Mouse (Mus musculus) gastrocnemius, postnatal 4 days (tissue): ENCODE results near the gene Slc27a4. TPM values are rescaled to one million over a fixed set of nuclear protein-coding genes. Genes with fewer than 3 reads are reported as not detected.

Experiments
- DNase-seq, 2 experiments: peaks; one replicate each; pipeline ENCODE4 v3.0.0; 2021 to 2022; ENCODE audit warnings: low spot score in 2 of 2, mixed read lengths in 2 of 2
- total RNA-seq, 2 experiments: library from RNA; stranded (reverse); gene quantifications; 2 replicates each; pipeline ENCODE4 v1.2.3; 2021

Gene Slc27a4
- total RNA-seq, 2 experiments from 2014 or later, result 16.2 to 16.3 TPM

- DNase-seq, result no peak
Observed at GRCm38 (mm10) chr2:29819363-29819762, 16.9 kb downstream of the Slc27a4 start.

DNA sequence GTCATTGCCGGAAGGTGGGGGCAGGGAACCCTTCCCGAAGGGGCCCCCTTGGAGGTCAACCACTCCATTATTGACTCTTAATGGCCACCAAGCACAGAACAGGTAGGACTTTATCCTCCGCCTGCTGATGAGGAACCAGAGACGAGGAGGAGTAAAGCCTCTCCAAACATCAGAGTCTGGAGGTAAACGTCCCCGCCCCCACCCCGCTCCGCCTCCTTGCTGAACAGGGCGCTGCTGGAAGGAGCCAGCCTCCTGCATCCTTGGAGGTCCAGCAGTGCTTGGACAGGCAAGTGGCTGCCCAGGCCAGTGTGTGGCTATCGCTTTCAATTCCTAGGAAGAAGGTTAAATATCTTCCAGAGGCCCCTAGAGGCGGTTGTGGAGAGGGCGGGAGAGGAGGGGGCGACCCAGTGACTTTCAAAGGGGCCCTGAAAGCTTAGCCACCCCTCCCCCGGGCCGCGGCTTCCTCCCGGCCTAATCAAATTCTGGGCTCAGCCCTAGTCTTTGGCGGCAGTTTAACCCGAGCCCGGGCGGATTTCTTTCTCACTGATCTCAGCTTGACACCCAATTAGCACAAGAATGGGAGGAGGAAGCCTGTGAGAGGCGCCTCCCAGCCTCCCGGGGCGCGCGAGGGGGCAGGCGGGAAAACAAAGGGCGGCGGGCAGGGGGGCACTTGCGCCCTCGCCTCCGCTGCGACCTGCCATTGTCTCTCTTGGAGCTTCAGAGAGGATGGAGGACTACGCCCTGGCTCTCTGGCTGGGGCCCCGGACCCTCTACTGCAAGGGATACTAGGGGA lies 17.8 kb downstream of the Slc27a4 start, which contains the start of gene Urm1:
TSS of gene Urm1 (plus strand) at position 51 of the 793 bp plus-strand sequence.
- peak; percentile 47 to 67 for DNase-seq

DNA sequence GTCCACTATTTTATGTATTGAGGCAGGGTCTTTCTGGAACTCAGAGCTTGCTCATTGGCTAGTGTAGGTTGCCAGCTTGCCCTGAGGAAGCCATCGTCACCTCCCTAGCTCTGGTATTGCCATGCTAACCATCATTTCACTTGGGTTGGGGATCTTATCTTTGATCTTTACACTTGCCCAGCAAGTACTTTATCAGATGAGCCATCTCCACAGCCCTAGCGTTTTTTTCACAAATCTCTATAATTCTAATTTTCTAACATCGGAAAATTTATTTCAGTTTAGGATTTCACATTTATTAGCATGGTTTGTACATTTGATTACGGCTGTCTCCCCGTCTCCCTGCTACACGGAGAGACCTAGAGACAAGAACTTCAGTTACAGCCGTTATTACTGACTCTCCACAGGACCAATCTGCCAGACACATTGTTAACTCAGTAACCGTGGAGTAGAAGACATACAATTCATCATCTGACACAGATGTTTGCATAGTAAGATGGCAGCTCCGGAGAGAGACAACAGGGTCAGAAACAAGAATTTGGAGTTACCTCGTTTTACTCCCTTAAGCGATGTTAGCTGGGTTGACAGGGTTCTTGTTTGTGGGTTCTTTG lies 24.0 kb downstream of the Slc27a4 start:
- DNase-seq, result no peak

- DNase-seq, result peak; percentile 82 to 94
Observed at GRCm38 (mm10) chr2:29826926-29827708, 24.7 kb downstream of the Slc27a4 start.

- DNase-seq, result no peak
Observed at GRCm38 (mm10) chr2:29827709-29828024, 25.2 kb downstream of the Slc27a4 start.

DNA sequence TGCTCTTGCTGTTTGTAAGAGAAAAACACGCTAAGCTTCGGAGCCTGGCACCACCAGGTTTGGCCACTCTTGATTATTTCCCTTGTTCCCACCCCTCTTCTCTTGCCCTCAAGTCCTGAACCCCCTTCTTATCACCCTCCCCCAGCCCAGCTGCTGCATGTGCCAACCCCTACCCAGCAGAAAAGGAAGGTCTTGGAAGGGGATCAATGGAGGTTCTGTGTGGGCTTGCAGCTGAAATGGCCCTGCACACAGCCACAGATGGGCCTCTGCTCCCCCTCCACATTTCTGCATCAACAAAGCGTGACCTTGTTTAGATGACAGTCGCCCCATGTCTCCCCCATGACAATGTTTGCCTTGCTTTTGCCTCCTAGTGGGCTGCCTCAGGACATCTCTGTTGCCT lies 28.7 kb downstream of the Slc27a4 start:
- DNase-seq, result no peak

GRCm38 (mm10) chr2:29833796-29834195 lies 31.4 kb downstream of the Slc27a4 start:
- DNase-seq, result no peak

DNA sequence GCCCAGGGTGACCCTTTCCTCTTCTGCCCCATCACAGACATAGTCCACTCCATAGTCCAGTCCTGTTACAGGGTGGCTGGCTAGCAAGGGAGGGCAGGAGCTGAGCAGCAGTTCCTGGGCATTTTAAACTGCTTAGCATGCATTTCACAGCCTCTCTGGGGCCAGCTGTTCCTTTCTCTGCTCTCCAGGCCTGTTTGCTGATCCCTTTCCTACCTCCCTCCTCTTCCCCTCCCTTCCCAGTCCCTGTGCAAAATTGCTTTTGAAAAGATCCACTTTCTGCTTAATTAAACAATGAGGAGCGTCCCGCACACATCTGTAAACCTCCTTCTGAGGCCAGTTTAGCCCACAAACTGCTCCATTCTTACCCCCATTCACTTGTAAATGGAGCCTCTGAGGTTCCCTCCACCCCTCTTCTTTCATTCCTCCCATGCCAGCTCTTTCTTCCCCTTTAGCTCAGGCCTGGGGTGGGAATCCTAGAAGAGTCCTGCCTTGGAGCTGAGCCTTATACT lies 33.0 kb downstream of the Slc27a4 start:
- DNase-seq, result no peak

GRCm38 (mm10) chr2:29839460-29839859 lies 37.0 kb downstream of the Slc27a4 start:
- no peak for DNase-seq

- no peak for DNase-seq
Observed at GRCm38 (mm10) chr2:29843231-29844105, 41.0 kb downstream of the Slc27a4 start.

- DNase-seq, result no peak
Observed at GRCm38 (mm10) chr2:29844115-29844514, 41.7 kb downstream of the Slc27a4 start.

DNA sequence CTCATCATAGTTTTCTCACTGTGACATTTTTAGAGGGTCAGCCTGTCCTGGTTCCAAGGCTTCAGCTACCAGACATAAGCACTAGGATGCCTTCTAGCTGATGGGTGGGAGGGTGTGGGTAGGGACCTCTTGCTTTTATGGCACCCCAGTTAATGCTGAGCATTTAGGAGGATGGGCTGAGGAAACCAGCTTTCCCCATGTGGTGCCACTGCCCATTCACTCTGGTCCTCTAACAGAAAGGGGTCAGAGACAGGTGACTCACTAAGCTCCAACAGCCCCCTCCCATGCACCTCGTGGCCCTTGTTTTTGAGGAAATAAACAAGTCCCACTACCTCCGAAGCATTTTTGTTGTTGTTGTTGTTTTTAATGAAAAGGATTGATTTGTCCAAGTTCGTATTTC lies 42.2 kb downstream of the Slc27a4 start:
- no peak for DNase-seq

GRCm38 (mm10) chr2:29845636-29846035 lies 43.2 kb downstream of the Slc27a4 start:
- no peak for DNase-seq

GRCm38 (mm10) chr2:29846061-29846853 lies 43.8 kb downstream of the Slc27a4 start:
- no peak for DNase-seq

GRCm38 (mm10) chr2:29846911-29847310 lies 44.5 kb downstream of the Slc27a4 start:
- DNase-seq, result no peak

GRCm38 (mm10) chr2:29849041-29849440 lies 46.6 kb downstream of the Slc27a4 start:
- no peak for DNase-seq

- DNase-seq, result no peak
Observed at GRCm38 (mm10) chr2:29849841-29850480, 47.5 kb downstream of the Slc27a4 start.

GRCm38 (mm10) chr2:29852957-29853485 lies 50.6 kb downstream of the Slc27a4 start:
- DNase-seq, result no peak

DNA sequence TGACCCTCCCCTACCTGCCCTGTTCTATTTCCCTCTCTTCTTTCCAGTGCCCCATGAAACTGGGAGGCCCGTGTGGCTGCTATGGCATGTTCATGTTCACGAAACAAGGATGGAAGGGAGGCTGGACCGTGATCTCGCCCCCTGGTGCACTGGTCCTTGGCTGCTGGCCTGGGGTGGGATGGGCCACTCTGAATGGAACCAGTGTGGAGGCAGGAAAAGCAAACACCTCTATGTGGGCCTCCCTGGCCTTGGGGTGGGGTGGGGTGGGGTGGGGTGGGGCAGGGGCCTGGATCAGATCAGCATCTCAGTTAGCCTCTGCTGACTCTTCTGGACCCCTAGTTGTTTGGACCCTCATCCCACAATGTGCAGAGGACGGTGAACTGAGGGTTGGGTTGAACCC lies 51.3 kb downstream of the Slc27a4 start:
- no peak for DNase-seq
